Mouse (Mus musculus): ENCODE data around the gene Mrtfb.

The Mrtfb gene

GRCm38 (mm10) chr16:13351268-13351667 lies 95.0 kb downstream of the Mrtfb start:
- DNase-seq (ENCODE audit: low read depth, low spot score): no peak

- DNase-seq (ENCODE audit: low read depth, low spot score): no peak
Observed at GRCm38 (mm10) chr16:13353927-13354326, 97.6 kb downstream of the Mrtfb start.

- no peak for DNase-seq (ENCODE audit: low read depth, low spot score)
Observed at GRCm38 (mm10) chr16:13354431-13354830, 98.2 kb downstream of the Mrtfb start.

GRCm38 (mm10) chr16:13357806-13358679 lies 101.8 kb downstream of the Mrtfb start:
- peak; percentile 52 for DNase-seq (ENCODE audit: low read depth, low spot score)

GRCm38 (mm10) chr16:13358741-13359140 lies 102.5 kb downstream of the Mrtfb start:
- no peak for DNase-seq (ENCODE audit: low read depth, low spot score)

- no peak for DNase-seq (ENCODE audit: low read depth, low spot score)
Observed at GRCm38 (mm10) chr16:13359405-13359858, 103.2 kb downstream of the Mrtfb start.

GRCm38 (mm10) chr16:13360208-13360607 lies 103.9 kb downstream of the Mrtfb start:
- DNase-seq (ENCODE audit: low read depth, low spot score): no peak

- DNase-seq (ENCODE audit: low read depth, low spot score): no peak
Observed at GRCm38 (mm10) chr16:13360835-13361234, 104.6 kb downstream of the Mrtfb start.

- DNase-seq (ENCODE audit: low read depth, low spot score): no peak
Observed at GRCm38 (mm10) chr16:13363141-13363540, 106.9 kb downstream of the Mrtfb start.

- DNase-seq (ENCODE audit: low read depth, low spot score): no peak
Observed at GRCm38 (mm10) chr16:13364145-13364544, 107.9 kb downstream of the Mrtfb start.

GRCm38 (mm10) chr16:13366256-13366655 lies 110.0 kb downstream of the Mrtfb start:
- no peak for DNase-seq (ENCODE audit: low read depth, low spot score)

- no peak for DNase-seq (ENCODE audit: low read depth, low spot score)
Observed at GRCm38 (mm10) chr16:13366802-13367465, 110.7 kb downstream of the Mrtfb start.

- no peak for DNase-seq (ENCODE audit: low read depth, low spot score)
Observed at GRCm38 (mm10) chr16:13367466-13367856, 111.2 kb downstream of the Mrtfb start.

GRCm38 (mm10) chr16:13368645-13369044 lies 112.4 kb downstream of the Mrtfb start:
- DNase-seq (ENCODE audit: low read depth, low spot score): no peak

- DNase-seq (ENCODE audit: low read depth, low spot score): peak; percentile 95
Observed at GRCm38 (mm10) chr16:13371740-13372287, 115.5 kb downstream of the Mrtfb start.

GRCm38 (mm10) chr16:13372899-13373533 lies 116.7 kb downstream of the Mrtfb start:
- no peak for DNase-seq (ENCODE audit: low read depth, low spot score)

GRCm38 (mm10) chr16:13376947-13377486 lies 120.7 kb downstream of the Mrtfb start:
- DNase-seq (ENCODE audit: low read depth, low spot score): no peak

- DNase-seq (ENCODE audit: low read depth, low spot score): no peak
Observed at GRCm38 (mm10) chr16:13378157-13378556, 121.9 kb downstream of the Mrtfb start.

GRCm38 (mm10) chr16:13379865-13380264 lies 123.6 kb downstream of the Mrtfb start:
- DNase-seq (ENCODE audit: low read depth, low spot score): no peak

GRCm38 (mm10) chr16:13381771-13382170 lies 125.5 kb downstream of the Mrtfb start:
- no peak for DNase-seq (ENCODE audit: low read depth, low spot score)

- no peak for DNase-seq (ENCODE audit: low read depth, low spot score)
Observed at GRCm38 (mm10) chr16:13387306-13387705, 131.0 kb downstream of the Mrtfb start.

- no peak for DNase-seq (ENCODE audit: low read depth, low spot score)
Observed at GRCm38 (mm10) chr16:13400375-13400774, 144.1 kb downstream of the Mrtfb start.

Data from skeletal muscle tissue, adult 2 months (tissue).